Mouse (Mus musculus) embryonic fibroblast, embryonic 13.5 days (primary cell): ENCODE data around the gene Prune2.

Source experiments
- CTCF ChIP-seq: IDR thresholded peaks from 2 replicates; pipeline ENCODE4 v1.5.1; 2011; ENCODE audit warnings: mild to moderate bottlenecking, control low read depth, low read length, moderate library complexity, borderline replicate concordance; ENCODE audit not compliant: insufficient read depth
- POLR2A ChIP-seq: IDR thresholded peaks from 2 replicates; pipeline ENCODE4 v1.6.1; 2011; ENCODE audit warnings: low read depth, mild to moderate bottlenecking, control low read depth, low read length, moderate library complexity

DNA sequence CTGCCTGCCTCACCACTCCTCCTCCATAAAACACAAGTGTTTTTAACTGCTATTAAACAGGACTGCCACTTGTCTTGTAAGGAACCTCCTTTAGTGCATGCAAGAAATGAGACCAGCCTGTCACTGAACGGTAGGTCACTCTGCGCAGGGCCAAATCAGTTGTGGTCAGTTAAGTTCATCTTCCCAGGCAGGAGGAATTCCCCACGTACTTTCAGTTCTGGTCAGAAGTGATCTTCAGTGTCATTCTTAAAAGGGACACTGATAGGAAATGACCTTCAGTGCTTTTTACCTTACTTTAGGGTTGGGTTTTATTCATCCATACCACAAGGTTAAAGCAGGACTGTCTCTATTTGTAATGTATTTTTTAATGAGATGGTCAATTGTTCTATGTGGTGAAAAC is 262.3 kb downstream of the Prune2 start:
- TF ChIP-seq CTCF (no peak), POLR2A (no peak)
